Mouse (Mus musculus) brain, embryonic 14.5 days (tissue): ENCODE data around the gene Syt5. TPM values are rescaled to one million over a fixed set of nuclear protein-coding genes. Genes with fewer than 3 reads are reported as not detected.

Experiments used
- DNase-seq: peaks from one replicate; pipeline ENCODE4 v3.0.0-alpha.2; 2011; ENCODE audit warnings: low read depth
- CTCF ChIP-seq: fragments of 200-500 bp; IDR thresholded peaks from 2 replicates; pipeline ENCODE4 v1.5.1; 2012; ENCODE audit warnings: inconsistent platforms, mild to moderate bottlenecking, moderate library complexity, borderline replicate concordance; ENCODE audit not compliant: insufficient read depth, insufficient read length; ENCODE audit errors: extremely low read depth
- POLR2A ChIP-seq: fragments of 200-500 bp; IDR thresholded peaks from 2 replicates; pipeline ENCODE4 v1.6.1; 2012; ENCODE audit warnings: mild to moderate bottlenecking, inconsistent platforms, borderline replicate concordance; ENCODE audit not compliant: poor library complexity, insufficient read depth, insufficient read length, severe bottlenecking; ENCODE audit errors: extremely low read depth
- polyA plus RNA-seq: library from polyadenylated mRNA; depleted of rRNA; stranded (reverse); fragments of >200 nt; gene quantifications from 2 replicates; pipeline ENCODE4 v1.2.3, GENCODE M21; 2012; rRNA removed

Gene Syt5
- polyA plus RNA-seq, 1 experiment, result 103 TPM

GRCm38 (mm10) chr7:4493991-4494390 is 53.4 kb downstream of the Syt5 start:
- TF ChIP-seq POLR2A (no peak), CTCF (no peak)
- DNase-seq, result no peak

DNA sequence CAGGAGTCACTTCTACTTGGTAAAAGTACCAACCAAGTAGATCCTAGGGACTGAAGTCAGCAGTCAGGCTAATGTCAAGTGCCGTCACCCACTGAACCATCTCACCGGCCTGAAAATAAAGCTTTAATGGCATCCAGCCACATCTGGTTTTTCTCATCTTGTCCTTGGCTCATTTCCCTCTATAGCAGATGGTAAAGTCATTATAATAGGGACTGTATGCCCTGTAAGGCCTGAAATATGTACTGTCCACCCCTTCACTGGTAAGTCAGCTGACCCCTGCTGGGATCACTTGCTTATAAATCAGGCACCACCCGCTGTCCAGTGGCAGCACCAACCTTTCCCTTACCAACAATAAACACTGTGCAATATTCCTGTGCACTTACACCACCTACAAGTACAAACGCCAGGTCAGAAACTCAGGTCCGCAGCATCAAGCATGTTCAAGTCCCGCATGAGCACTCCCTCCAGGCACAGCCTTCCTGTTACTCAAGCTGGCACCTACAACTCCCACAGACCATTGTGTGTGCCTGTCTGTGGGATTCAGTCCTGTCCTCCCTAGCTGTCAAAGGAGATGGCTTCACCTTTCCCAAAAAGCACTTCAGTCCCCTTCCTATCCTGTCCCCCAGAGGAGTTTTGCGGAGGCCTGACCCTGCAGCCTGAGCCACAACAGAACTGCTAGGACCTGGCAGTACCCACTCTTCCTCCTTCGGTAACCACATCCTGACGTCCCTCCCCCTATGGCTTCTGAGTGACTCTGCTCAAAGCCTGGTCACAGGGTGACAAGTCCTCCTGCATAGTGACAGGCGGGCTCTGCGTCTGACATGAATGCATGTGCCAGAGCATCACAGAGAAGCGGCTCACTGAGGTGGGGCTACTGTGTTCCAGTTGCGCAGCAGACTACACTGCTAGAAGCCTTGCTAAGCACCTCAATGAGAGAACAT is 54.8 kb downstream of the Syt5 start:
- DNase-seq, result no peak
- TF ChIP-seq CTCF, result no peak
- no peak for TF ChIP-seq POLR2A

- no peak for TF ChIP-seq CTCF
- no peak for TF ChIP-seq POLR2A
Observed at GRCm38 (mm10) chr7:4491308-4491707, 56.0 kb downstream of the Syt5 start.

More at GRCm38 (mm10) chr7:4491308-4491707, 56.0 kb downstream of the Syt5 start:
- no peak for DNase-seq

Other genes starting within 250 kb of the Syt5 start
- gene Ncr1, start 209.8 kb downstream of the Syt5 start, polyA plus RNA-seq, result not detected in 2 replicates
- gene Gp6, start 149.8 kb downstream of the Syt5 start, polyA plus RNA-seq, result 0.03 and 0.08 TPM in 2 replicates
- 37.8 and 40.5 TPM in 2 replicates for gene Rdh13, start 101.9 kb downstream of the Syt5 start, polyA plus RNA-seq
- 5.6 and 6.9 TPM in 2 replicates for gene Eps8l1, start 86.9 kb downstream of the Syt5 start, polyA plus RNA-seq
- 61.5 and 104 TPM in 2 replicates for gene Ppp1r12c, start 45.9 kb downstream of the Syt5 start, polyA plus RNA-seq
- 3.3 and 3.9 TPM in 2 replicates for gene Tnnt1, start 31.2 kb downstream of the Syt5 start, polyA plus RNA-seq
- gene Tnni3, start 23.3 kb downstream of the Syt5 start, polyA plus RNA-seq, result 4.2 and 4.3 TPM in 2 replicates
- 5.9 and 6.4 TPM in 2 replicates for gene Dnaaf3, start 15.1 kb downstream of the Syt5 start, polyA plus RNA-seq
- 0.87 and 1.5 TPM in 2 replicates for gene Ptprh, start 56.5 kb upstream of the Syt5 start, polyA plus RNA-seq
- 55.9 and 89.5 TPM in 2 replicates for gene Tmem86b, start 83.9 kb upstream of the Syt5 start, polyA plus RNA-seq
- gene Ppp6r1, start 111.5 kb upstream of the Syt5 start, polyA plus RNA-seq, result 115 and 130 TPM in 2 replicates
- gene Hspbp1, start 137.5 kb upstream of the Syt5 start, polyA plus RNA-seq, result 93.3 and 97.3 TPM in 2 replicates
- gene Brsk1, start 143.1 kb upstream of the Syt5 start, polyA plus RNA-seq, result 137 and 161 TPM in 2 replicates
- 0.03 and 0.05 TPM in 2 replicates for gene Tmem150b, start 177.7 kb upstream of the Syt5 start, polyA plus RNA-seq
- gene Kmt5c, start 192.6 kb upstream of the Syt5 start, polyA plus RNA-seq, result 197 and 214 TPM in 2 replicates
- gene Cox6b2, start 205.6 kb upstream of the Syt5 start, polyA plus RNA-seq, result 26.2 and 27.5 TPM in 2 replicates
- gene Fam71e2, start 223.8 kb upstream of the Syt5 start, polyA plus RNA-seq, result not detected in 2 replicates
- 0.16 and 0.38 TPM in 2 replicates for gene Il11, start 235.3 kb upstream of the Syt5 start, polyA plus RNA-seq
- not detected in 2 replicates for gene Tmem190, start 235.4 kb upstream of the Syt5 start, polyA plus RNA-seq
- gene Tmem238, start 242.1 kb upstream of the Syt5 start, polyA plus RNA-seq, result 3.4 and 5.2 TPM in 2 replicates
- 271 and 404 TPM in 2 replicates for gene Rpl28, start 245.3 kb upstream of the Syt5 start, polyA plus RNA-seq